Mouse (Mus musculus) small intestine, adult 2 months (tissue): ENCODE results near the gene Mpl.

Experiments used
- CTCF ChIP-seq: fragments of 200-500 bp; IDR thresholded peaks from 2 replicates; pipeline ENCODE4 v1.5.1; 2012; ENCODE audit warnings: low read depth, mild to moderate bottlenecking, control low read depth, inconsistent platforms, low read length, moderate library complexity, mixed read lengths; ENCODE audit not compliant: insufficient replicate concordance, insufficient read length; ENCODE audit errors: extremely low read depth
- POLR2A ChIP-seq: fragments of 200-500 bp; IDR thresholded peaks from 2 replicates; pipeline ENCODE4 v1.6.1; 2012; ENCODE audit warnings: low read depth, mild to moderate bottlenecking, control low read depth, inconsistent platforms, low read length, moderate library complexity

- no peak for TF ChIP-seq POLR2A
- TF ChIP-seq CTCF, result no peak
Observed at GRCm38 (mm10) chr4:118457345-118457975, at the start of gene Mpl.
